Mouse (Mus musculus): ENCODE measurements around the gene Csnk2a1.

DNA sequence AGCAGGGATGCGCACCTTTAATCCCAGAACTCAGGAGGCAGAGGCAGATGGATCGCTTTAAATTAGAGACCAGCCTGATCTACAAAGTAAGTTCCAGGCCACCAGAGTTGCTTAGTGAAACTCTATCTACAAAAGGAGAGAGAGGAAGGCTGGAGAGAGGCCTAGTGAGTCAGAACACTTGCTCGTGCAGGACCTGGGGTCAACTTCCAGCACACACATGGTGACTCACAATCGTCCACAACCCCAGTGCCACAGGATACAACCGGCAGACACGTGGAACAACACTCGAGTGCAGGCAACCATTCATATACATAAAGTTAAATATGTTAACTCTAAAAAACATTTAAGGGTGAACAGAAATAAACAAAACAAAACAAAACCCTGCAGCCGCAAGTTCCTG is 100.0 kb downstream of the Csnk2a1 start:
- no peak for TF ChIP-seq CTCF (IDR thresholded peaks at IDR 0.05; ENCODE audit: low read depth, low read length)
- TF ChIP-seq POLR2A (IDR thresholded peaks at IDR 0.05; ENCODE audit: extremely low read depth, insufficient read depth, low read length), result no peak
